9 mouse cellular contexts compared by ENCODE assay signal in genomic region chr4:98722454-98722853, GRCm38 (mm10). TPM values are rescaled to one million over a fixed set of nuclear protein-coding genes. Genes with fewer than 3 reads are reported as not detected.
A peak's percentile ranks its signal among the peaks of the same experiment; 100 is the strongest.
DNase-seq lines count a peak whose midpoint lies in the region; ATAC-seq and TF ChIP-seq lines count a peak whose summit lies in the region.
"Had no signal": no experiment of that assay in that cellular context is flagged by ENCODE, and none has a peak within 500 bp of the region (broad histone marks: within the 10 kb centered on the region; RNA-seq: fewer than 3 reads in every experiment).

No protein-coding gene starts in this region.

- peak; percentile 98 for DNase-seq in midbrain, embryonic 11.5 days (ENCODE audit: low spot score, missing footprints)
- DNase-seq in forebrain, embryonic 14.5 days (ENCODE audit: low spot score), result peak; percentile 82
- peak; percentile 60 for DNase-seq in kidney, adult 2 months
- DNase-seq in limb, embryonic 11.5 days (ENCODE audit: low spot score), result peak; percentile 85
- DNase-seq in thymus, adult 18-20 months, result peak; percentile 15 to 23

- peaks cover 8% of the 10 kb centered on the region for H3K4me1 ChIP-seq in midbrain, embryonic 11.5 days (ENCODE audit: control insufficient read depth, insufficient read depth, low read length)
- peaks cover 8% of the 10 kb centered on the region for H3K4me1 ChIP-seq in midbrain, embryonic 16.5 days (ENCODE audit: control insufficient read depth, insufficient read depth, low read length)
- H3K4me1 ChIP-seq in forebrain, embryonic 14.5 days (ENCODE audit: control insufficient read depth, insufficient read depth, low read length), result peaks cover 4% of the 10 kb centered on the region; the same call in 1 of the 2 replicates
- H3K4me1 ChIP-seq in kidney, adult 2 months (ENCODE audit: control insufficient read depth, insufficient read depth, low read length), result no peaks in the 10 kb centered on the region
- no peaks in the 10 kb centered on the region; the same call in 1 of the 2 replicates for H3K4me1 ChIP-seq in limb, embryonic 11.5 days (ENCODE audit: control insufficient read depth, insufficient read depth, low read length)
- peaks cover 11% of the 10 kb centered on the region for H3K4me1 ChIP-seq in neural tube, embryonic 12.5 days

- H3K27me3 ChIP-seq in midbrain, embryonic 11.5 days (ENCODE audit: control insufficient read depth, insufficient read depth, low read length), result peaks cover 17% of the 10 kb centered on the region
- H3K27me3 ChIP-seq in midbrain, embryonic 16.5 days (ENCODE audit: control insufficient read depth, insufficient read depth, low read depth, low read length), result peaks cover 13% of the 10 kb centered on the region
- peaks cover 17% of the 10 kb centered on the region for H3K27me3 ChIP-seq in forebrain, embryonic 14.5 days (replicated peaks; ENCODE audit: control insufficient read depth, insufficient read depth, low read length)
- H3K27me3 ChIP-seq in kidney, adult 2 months (replicated peaks; ENCODE audit: control insufficient read depth, insufficient read depth, low read length), result no peaks in the 10 kb centered on the region
- H3K27me3 ChIP-seq in limb, embryonic 11.5 days (ENCODE audit: control insufficient read depth, insufficient read depth, low read length), result peaks cover 12% of the 10 kb centered on the region
- peaks cover 16% of the 10 kb centered on the region for H3K27me3 ChIP-seq in neural tube, embryonic 12.5 days (replicated peaks)

- peak; percentile 28 for ATAC-seq in midbrain, embryonic 11.5 days (ENCODE audit: low FRiP score)
- ATAC-seq in midbrain, embryonic 16.5 days, result no peak
- peak; percentile 73 for ATAC-seq in cerebellum, adult (ENCODE audit: insufficient number of reproducible peaks, low FRiP score, low TSS enrichment)
- peak; percentile 8; the same call in 1 of the 2 replicates for ATAC-seq in forebrain, embryonic 14.5 days
- no peak for ATAC-seq in limb, embryonic 11.5 days (ENCODE audit: insufficient number of reproducible peaks, low FRiP score, low TSS enrichment, low read depth)
- ATAC-seq in neural tube, embryonic 12.5 days (ENCODE audit: low FRiP score, low read depth), result peak; percentile 63

- H3K9me3 ChIP-seq in midbrain, embryonic 11.5 days (ENCODE audit: control insufficient read depth, low read length), result no peaks in the 10 kb centered on the region
- H3K9me3 ChIP-seq in midbrain, embryonic 16.5 days (replicated peaks; ENCODE audit: control insufficient read depth, low read length, poor library complexity, severe bottlenecking), result no peaks in the 10 kb centered on the region
- no peaks in the 10 kb centered on the region for H3K9me3 ChIP-seq in forebrain, embryonic 14.5 days (replicated peaks; ENCODE audit: control insufficient read depth, low read length)
- H3K9me3 ChIP-seq in limb, embryonic 11.5 days (ENCODE audit: control insufficient read depth, low read length), result no peaks in the 10 kb centered on the region
- H3K9me3 ChIP-seq in neural tube, embryonic 12.5 days, result no peaks in the 10 kb centered on the region

- TF ChIP-seq CTCF in kidney, adult 2 months (conservative IDR thresholded peaks at IDR 0.05; ENCODE audit: insufficient read depth, insufficient read length, low read depth, low read length), result peak; percentile 80

- no peak for TF ChIP-seq POLR2A in kidney, adult 2 months (IDR thresholded peaks at IDR 0.05; ENCODE audit: low read depth, low read length)

- H3K4me2 ChIP-seq in midbrain, embryonic 11.5 days, result no peak overlapping the region
- no peak overlapping the region for H3K4me2 ChIP-seq in midbrain, embryonic 16.5 days (ENCODE audit: low read length)
- H3K4me2 ChIP-seq in forebrain, embryonic 14.5 days (ENCODE audit: low read length), result no peak overlapping the region
- no peak overlapping the region for H3K4me2 ChIP-seq in limb, embryonic 11.5 days (ENCODE audit: low read depth, severe bottlenecking)
- H3K4me2 ChIP-seq in neural tube, embryonic 12.5 days (replicated peaks), result no peak overlapping the region

- H3K9ac ChIP-seq in midbrain, embryonic 11.5 days (ENCODE audit: low read length), result no peak overlapping the region
- H3K9ac ChIP-seq in midbrain, embryonic 16.5 days (ENCODE audit: low read depth, low read length), result no peak overlapping the region
- no peak overlapping the region for H3K9ac ChIP-seq in forebrain, embryonic 14.5 days (ENCODE audit: low read length)
- H3K9ac ChIP-seq in limb, embryonic 11.5 days (ENCODE audit: low read length), result no peak overlapping the region
- no peak overlapping the region for H3K9ac ChIP-seq in neural tube, embryonic 12.5 days

- 14% methylated on average over 8 of the region's 8 CpGs for WGBS in midbrain, embryonic 11.5 days
- WGBS in midbrain, embryonic 16.5 days, result 10% methylated on average over 8 of the region's 8 CpGs
- WGBS in forebrain, embryonic 14.5 days, result 12% methylated on average over 8 of the region's 8 CpGs
- WGBS in kidney, adult 2 months, result 15% methylated on average over 8 of the region's 8 CpGs
- 11% methylated on average over 8 of the region's 8 CpGs for WGBS in limb, embryonic 11.5 days
- WGBS in neural tube, embryonic 12.5 days, result 12% methylated on average over 8 of the region's 8 CpGs

- H3K4me3 ChIP-seq in midbrain, embryonic 11.5 days (ENCODE audit: low read depth, low read length), result no peak overlapping the region
- H3K4me3 ChIP-seq in midbrain, embryonic 16.5 days (ENCODE audit: low read depth, low read length), result no peak overlapping the region
- no peak overlapping the region for H3K4me3 ChIP-seq in forebrain, embryonic 14.5 days (ENCODE audit: low read depth, low read length)
- no peak overlapping the region for H3K4me3 ChIP-seq in kidney, adult 2 months (ENCODE audit: insufficient read depth, low read depth, low read length)
- no peak overlapping the region for H3K4me3 ChIP-seq in limb, embryonic 11.5 days (ENCODE audit: low read depth, low read length)
- H3K4me3 ChIP-seq in neural tube, embryonic 12.5 days, result no peak overlapping the region
- H3K4me3 ChIP-seq: megakaryocyte, embryonic 14.5 days had no signal

- H3K27ac ChIP-seq in midbrain, embryonic 11.5 days (ENCODE audit: low read depth, low read length), result no peak overlapping the region
- no peak overlapping the region for H3K27ac ChIP-seq in midbrain, embryonic 16.5 days (ENCODE audit: low read length)
- no peak overlapping the region for H3K27ac ChIP-seq in forebrain, embryonic 14.5 days (ENCODE audit: low read depth, low read length)
- no peak overlapping the region for H3K27ac ChIP-seq in kidney, adult 2 months (ENCODE audit: insufficient read depth, low read depth, low read length)
- H3K27ac ChIP-seq in limb, embryonic 11.5 days (replicated peaks; ENCODE audit: low read depth, low read length), result no peak overlapping the region
- H3K27ac ChIP-seq in neural tube, embryonic 12.5 days, result no peak overlapping the region

- H3K36me3 ChIP-seq in midbrain, embryonic 11.5 days (ENCODE audit: control insufficient read depth, insufficient read depth, low read length), result no peaks in the 10 kb centered on the region
- no peaks in the 10 kb centered on the region for H3K36me3 ChIP-seq in midbrain, embryonic 16.5 days (ENCODE audit: control insufficient read depth, insufficient read depth, low read length)
- H3K36me3 ChIP-seq in forebrain, embryonic 14.5 days (ENCODE audit: control insufficient read depth, insufficient read depth, low read length), result no peaks in the 10 kb centered on the region
- no peaks in the 10 kb centered on the region for H3K36me3 ChIP-seq in kidney, adult 2 months (ENCODE audit: control insufficient read depth, insufficient read depth, low read length)
- no peaks in the 10 kb centered on the region for H3K36me3 ChIP-seq in limb, embryonic 11.5 days (ENCODE audit: control insufficient read depth, insufficient read depth, low read length)
- no peaks in the 10 kb centered on the region for H3K36me3 ChIP-seq in neural tube, embryonic 12.5 days

RNA-seq across cellular contexts. Expression of gene L1td1, which starts 4.1 kb away (rescaled TPM):
- 0.17 TPM in 1 of 2 replicates, not detected in the other for polyA plus RNA-seq in midbrain, embryonic 11.5 days (2014; fragmentation: Nextera tagmentation; extraction: Ambion mirVana)
- polyA plus RNA-seq in midbrain, embryonic 16.5 days (2015; fragmentation: Nextera tagmentation; extraction: Ambion mirVana), result not detected in 2 replicates
- 0.14 TPM in 1 of 2 replicates, not detected in the other for polyA plus RNA-seq in forebrain, embryonic 14.5 days (2014; fragmentation: Nextera tagmentation; extraction: Ambion mirVana)
- not detected in 2 replicates for polyA plus RNA-seq in kidney, adult 2 months (2012; rRNA removed)
- polyA plus RNA-seq in limb, embryonic 11.5 days (2014; fragmentation: Nextera tagmentation; extraction: Ambion mirVana), result 0.23 and 0.36 TPM in 2 replicates
- not detected in 2 replicates for polyA plus RNA-seq in neural tube, embryonic 12.5 days (2016; fragmentation: Nextera tagmentation; extraction: Ambion mirVana)

Comparison
In these comparisons a context has a peak if more than half of its experiments do, and no peak if none do; other contexts are left out.
1. ATAC-seq: peak in midbrain, embryonic 11.5 days (single experiment), cerebellum, adult (single experiment), forebrain, embryonic 14.5 days (single experiment) and neural tube, embryonic 12.5 days (single experiment); none in midbrain, embryonic 16.5 days (single experiment) and limb, embryonic 11.5 days (single experiment).
2. DNase-seq: peak in every context shown above with its lines; median percentile 98 in midbrain, embryonic 11.5 days; 85 in limb, embryonic 11.5 days; 82 in forebrain, embryonic 14.5 days; 60 in kidney, adult 2 months; 19 in thymus, adult 18-20 months.